ENCODE assay signal across 8 mouse cellular contexts in the genomic region with DNA sequence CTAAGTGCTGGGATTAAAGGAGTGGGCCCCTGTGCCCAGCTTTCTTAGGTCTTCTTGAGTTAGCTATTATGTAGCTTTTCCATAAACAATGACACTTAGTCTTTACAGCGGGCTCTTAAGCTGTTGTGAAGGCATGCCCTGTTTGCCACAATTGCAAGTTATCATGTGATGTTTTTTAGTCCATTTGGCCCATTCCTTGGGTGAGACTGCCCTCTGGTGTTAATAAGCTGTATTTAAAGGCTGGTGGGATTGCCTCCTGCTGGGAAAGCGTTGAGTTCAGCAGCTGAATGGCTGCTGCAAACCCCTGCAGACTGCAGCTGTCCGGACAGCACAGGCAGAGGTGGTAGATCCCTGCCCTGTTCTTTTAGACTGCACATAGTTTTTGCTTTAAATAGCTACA. TPM values are rescaled to one million over a fixed set of nuclear protein-coding genes. Genes with fewer than 3 reads are reported as not detected.
DNase-seq lines count a peak whose midpoint lies in the region; ATAC-seq and TF ChIP-seq lines count a peak whose summit lies in the region.

No protein-coding gene starts in this region.

- intact Hi-C loops in heart, postnatal 10 days (cut with DNase I), result loop anchor here (1.0 to 10.0 kb wide), 4 partner anchors 65 to 612 kb away; no protein-coding TSS in a partner anchor

- TF ChIP-seq EP300 in ES-Bruce4 (IDR thresholded peaks at IDR 0.05; ENCODE audit: insufficient read depth, low read depth, low read length), result no peak
- no peak for TF ChIP-seq EP300 in liver, embryonic 14.5 days (IDR thresholded peaks at IDR 0.05; ENCODE audit: low read depth)

- peak; percentile 56 for DNase-seq in adrenal gland, adult 8-10 months
- peak; percentile 86 to 91 for DNase-seq in heart, postnatal 10 days
- peak; percentile 53 to 73 for DNase-seq in kidney, postnatal 25 days
- DNase-seq in liver, embryonic 14.5 days (ENCODE audit: low read depth in 3 of 3, low spot score in 3 of 3), result peak in 2 of 3 experiments; percentile 27 to 32
- DNase-seq in yolk sac, embryonic 10.5 days (ENCODE audit: low spot score), result peak; percentile 75

- H3K9ac ChIP-seq in ES-Bruce4 (ENCODE audit: low read depth, poor library complexity, severe bottlenecking), result no peak overlapping the region
- H3K9ac ChIP-seq in liver, embryonic 14.5 days (replicated peaks), result no peak overlapping the region
- H3K9ac ChIP-seq in neural tube, embryonic 13.5 days, result 0 out of 2 replicates have a peak overlapping the region, but pooled peaks have one; percentile 12

- no peak for ATAC-seq in liver, embryonic 14.5 days (ENCODE audit: insufficient read depth)
- no peak for ATAC-seq in neural tube, embryonic 13.5 days (ENCODE audit: low read depth)

- peak overlapping the region; percentile 29 for H3K27ac ChIP-seq in ES-Bruce4 (ENCODE audit: insufficient read depth, low read length)
- peak overlapping the region; percentile 6; the same call in 1 of the 2 replicates for H3K27ac ChIP-seq in embryonic fibroblast, embryonic 13.5 days (ENCODE audit: insufficient read depth, low read length)
- no peak overlapping the region for H3K27ac ChIP-seq in liver, embryonic 14.5 days
- no peak overlapping the region for H3K27ac ChIP-seq in neural tube, embryonic 13.5 days (replicated peaks)

- peaks cover 5% of the 10 kb centered on the region for H3K4me1 ChIP-seq in ES-Bruce4 (ENCODE audit: control insufficient read depth, insufficient read depth, low read length)
- H3K4me1 ChIP-seq in embryonic fibroblast, embryonic 13.5 days (ENCODE audit: control insufficient read depth, insufficient read depth, low read length), result no peaks in the 10 kb centered on the region
- H3K4me1 ChIP-seq in liver, embryonic 14.5 days (replicated peaks; ENCODE audit: control insufficient read depth in 2 of 2, insufficient read depth in 2 of 2, low read length in 1 of 2), result no peaks in the 10 kb centered on the region
- peaks cover 10% of the 10 kb centered on the region for H3K4me1 ChIP-seq in neural tube, embryonic 13.5 days (replicated peaks)

- no peak overlapping the region for H3K4me2 ChIP-seq in liver, embryonic 14.5 days (ENCODE audit: low read depth)
- no peak overlapping the region for H3K4me2 ChIP-seq in neural tube, embryonic 13.5 days

- no peaks in the 10 kb centered on the region for H3K27me3 ChIP-seq in ES-Bruce4 (ENCODE audit: control insufficient read depth, insufficient read depth, low read length, poor library complexity, severe bottlenecking)
- H3K27me3 ChIP-seq in liver, embryonic 14.5 days (ENCODE audit: control insufficient read depth, insufficient read depth, low read length), result no peaks in the 10 kb centered on the region
- H3K27me3 ChIP-seq in neural tube, embryonic 13.5 days, result no peaks in the 10 kb centered on the region

- peak; percentile 22 for TF ChIP-seq CTCF in ES-Bruce4 (IDR thresholded peaks at IDR 0.05; ENCODE audit: low read depth, low read length)
- TF ChIP-seq CTCF in embryonic fibroblast, embryonic 13.5 days (IDR thresholded peaks at IDR 0.05; ENCODE audit: borderline replicate concordance, insufficient read depth, low read length), result no peak
- peak; percentile 69 for TF ChIP-seq CTCF in liver, embryonic 14.5 days (IDR thresholded peaks at IDR 0.05; ENCODE audit: low read depth)

- no peak overlapping the region for H3K4me3 ChIP-seq in ES-Bruce4 (ENCODE audit: low read depth, low read length)
- no peak overlapping the region for H3K4me3 ChIP-seq in embryonic fibroblast, embryonic 13.5 days (ENCODE audit: insufficient read depth, low read length)
- H3K4me3 ChIP-seq in liver, embryonic 14.5 days (ENCODE audit: insufficient read depth in 1 of 2, low read depth in 2 of 2, low read length in 2 of 2), result no peak overlapping the region
- no peak overlapping the region for H3K4me3 ChIP-seq in neural tube, embryonic 13.5 days

- no peaks in the 10 kb centered on the region for H3K9me3 ChIP-seq in ES-Bruce4 (replicated peaks; ENCODE audit: control insufficient read depth, insufficient read depth, low read length, poor library complexity, severe bottlenecking)
- no peaks in the 10 kb centered on the region for H3K9me3 ChIP-seq in liver, embryonic 14.5 days (ENCODE audit: control insufficient read depth, low read length)
- no peaks in the 10 kb centered on the region for H3K9me3 ChIP-seq in neural tube, embryonic 13.5 days

- H3K36me3 ChIP-seq in ES-Bruce4 (ENCODE audit: control insufficient read depth, insufficient read depth, low read length, poor library complexity, severe bottlenecking), result peaks cover 36% of the 10 kb centered on the region
- no peaks in the 10 kb centered on the region for H3K36me3 ChIP-seq in liver, embryonic 14.5 days (replicated peaks; ENCODE audit: control insufficient read depth, insufficient read depth, low read depth)
- H3K36me3 ChIP-seq in neural tube, embryonic 13.5 days, result no peaks in the 10 kb centered on the region; the same call in 1 of the 2 replicates

- 19% methylated on average over 3 of the region's 3 CpGs for WGBS in liver, embryonic 14.5 days (ENCODE audit: insufficient replicate concordance)
- 13% methylated on average over 3 of the region's 3 CpGs for WGBS in neural tube, embryonic 13.5 days

- TF ChIP-seq POLR2A in ES-Bruce4 (IDR thresholded peaks at IDR 0.05; ENCODE audit: insufficient read depth, low read length), result no peak
- TF ChIP-seq POLR2A in embryonic fibroblast, embryonic 13.5 days (IDR thresholded peaks at IDR 0.05; ENCODE audit: low read depth, low read length), result no peak

RNA-seq across cellular contexts. Expression of a gene that starts 17.9 kb away (rescaled TPM):
- polyA plus RNA-seq in ES-Bruce4 (2011; ENCODE audit: insufficient read depth, insufficient read length, low read depth, missing spikeins), result 2.2 and 2.6 TPM in 2 replicates
- total RNA-seq in adrenal gland, adult 8-10 months (2022), result 10 to 100 TPM; 44.5 to 54.9 (median 53.3) TPM
- 1.3 and 2.5 TPM in 2 replicates for polyA plus RNA-seq in embryonic fibroblast, embryonic 13.5 days (2011; ENCODE audit: insufficient read length, low read depth, missing spikeins)
- total RNA-seq in heart, postnatal 10 days (2021), result 10 to 100 TPM; 32.4 to 33.5 TPM
- 1.9 and 2.6 TPM in 2 replicates for polyA plus RNA-seq in liver, embryonic 14.5 days (2012; rRNA removed)
- polyA plus RNA-seq in liver, embryonic 14.5 days (2014; fragmentation: Nextera tagmentation; extraction: Ambion mirVana), result 5.3 and 5.4 TPM in 2 replicates
- polyA plus RNA-seq in neural tube, embryonic 13.5 days (2015; fragmentation: Nextera tagmentation; extraction: Ambion mirVana), result 3.3 and 6.1 TPM in 2 replicates

RNA-seq across cellular contexts. Expression of a gene that starts 58.0 kb away (rescaled TPM):
- 47.3 and 48.9 TPM in 2 replicates for polyA plus RNA-seq in ES-Bruce4 (2011; ENCODE audit: insufficient read depth, insufficient read length, low read depth, missing spikeins)
- total RNA-seq in adrenal gland, adult 8-10 months (2022), result 1 to 10 TPM; 3.6 to 6.4 (median 5.1) TPM
- polyA plus RNA-seq in embryonic fibroblast, embryonic 13.5 days (2011; ENCODE audit: insufficient read length, low read depth, missing spikeins), result 10.2 and 19.3 TPM in 2 replicates
- total RNA-seq in heart, postnatal 10 days (2021), result 1 to 10 TPM; 7.7 to 7.9 TPM
- polyA plus RNA-seq in liver, embryonic 14.5 days (2012; rRNA removed), result 0.09 and 0.11 TPM in 2 replicates
- 0.03 and 0.04 TPM in 2 replicates for polyA plus RNA-seq in liver, embryonic 14.5 days (2014; fragmentation: Nextera tagmentation; extraction: Ambion mirVana)
- 2.0 and 2.1 TPM in 2 replicates for polyA plus RNA-seq in neural tube, embryonic 13.5 days (2015; fragmentation: Nextera tagmentation; extraction: Ambion mirVana)

Comparison
In these comparisons a context has a peak if more than half of its experiments do, and no peak if none do; other contexts are left out.
1. H3K27ac ChIP-seq: peak in ES-Bruce4 (single experiment) and embryonic fibroblast, embryonic 13.5 days (single experiment); none in liver, embryonic 14.5 days (single experiment) and neural tube, embryonic 13.5 days (single experiment).
2. DNase-seq: peak in every context shown above with its lines; median percentile 88 in heart, postnatal 10 days; 75 in yolk sac, embryonic 10.5 days; 63 in kidney, postnatal 25 days; 56 in adrenal gland, adult 8-10 months; 30 in liver, embryonic 14.5 days.